Mouse (Mus musculus) embryonic facial prominence, embryonic 11.5 days (tissue): ENCODE data around the gene Hoxa2. TPM values are rescaled to one million over a fixed set of nuclear protein-coding genes. Genes with fewer than 3 reads are reported as not detected.

ENCODE experiments used
- ATAC-seq: fragments of 200-750 bp; cut with Nextera tagmentation; replicated peaks from 2 replicates; pipeline ENCODE4 v1.8.0; 2017; ENCODE audit warnings: low read depth; ENCODE audit not compliant: insufficient number of reproducible peaks, low FRiP score, low TSS enrichment
- DNase-seq: peaks from one replicate; pipeline ENCODE4 v3.0.0-alpha.2; 2015; ENCODE audit warnings: low spot score
- H3K27ac ChIP-seq: fragments of 300-500 bp; sonication (generic); replicated peaks from 2 replicates; pipeline ENCODE4 v1.5.1; 2014; ENCODE audit warnings: mild to moderate bottlenecking, low read depth, low read length, control low read depth
- H3K27me3 ChIP-seq: fragments of 300-500 bp; sonication (generic); 2 replicates; pipeline ENCODE4 v1.6.1; 2014; ENCODE audit warnings: mild to moderate bottlenecking, low read length, moderate library complexity, mixed read lengths; ENCODE audit not compliant: control insufficient read depth, insufficient read depth
- H3K36me3 ChIP-seq: fragments of 300-500 bp; sonication (generic); replicated peaks from 2 replicates; pipeline ENCODE4 v1.6.1; 2014; ENCODE audit warnings: low read depth, mild to moderate bottlenecking, low read length, moderate library complexity, mixed read lengths; ENCODE audit not compliant: control insufficient read depth, insufficient read depth
- H3K4me1 ChIP-seq: fragments of 300-500 bp; sonication (generic); 2 replicates; pipeline ENCODE4 v1.6.1; 2014; ENCODE audit warnings: low read length, mixed read lengths; ENCODE audit not compliant: control insufficient read depth, insufficient read depth
- H3K4me2 ChIP-seq: fragments of 300-500 bp; sonication (generic); 2 replicates; pipeline ENCODE4 v1.6.1; 2014; ENCODE audit warnings: low read depth, mild to moderate bottlenecking, control low read depth, low read length, moderate library complexity
- H3K4me3 ChIP-seq: fragments of 300-500 bp; sonication (generic); 2 replicates; pipeline ENCODE4 v1.5.1; 2014; ENCODE audit warnings: low read depth, low read length, control low read depth
- H3K9ac ChIP-seq: fragments of 300-500 bp; sonication (generic); replicated peaks from 2 replicates; pipeline ENCODE4 v1.6.1; 2014; ENCODE audit warnings: mild to moderate bottlenecking, control low read depth, low read length
- H3K9me3 ChIP-seq: fragments of 300-500 bp; sonication (generic); replicated peaks from 2 replicates; pipeline ENCODE4 v1.6.1; 2016; ENCODE audit warnings: mild to moderate bottlenecking, low read length, inconsistent platforms, mixed read lengths; ENCODE audit not compliant: control insufficient read depth
- WGBS: fragments of 180-500 bp; shearing (Covaris S2); extraction: QIAGEN DNeasy Blood & Tissue Kit; methylation state at CpG from one replicate; pipeline ENCODE4 v1.1.7; 2014; 5-methylcytosine and 5-hydroxymethylcytosine counted together
- polyA plus RNA-seq: library from polyadenylated mRNA; unstranded; fragments of >200 nt; fragmentation: Nextera tagmentation; extraction: Ambion mirVana; gene quantifications from 2 replicates; pipeline ENCODE4 v1.2.1, GENCODE M21; 2014

The Hoxa2 gene
- polyA plus RNA-seq, 1 experiment from 2014 or later: 24.1 TPM

GRCm38 (mm10) chr6:52197271-52197670 lies 32.6 kb upstream of the Hoxa2 start:
- no peak for DNase-seq
- Histone ChIP-seq H3K4me3 (no peak overlapping the region), H3K4me2 (no peak overlapping the region), H3K9ac (no peak overlapping the region), H3K36me3 (no peaks in the 10 kb centered on the region), H3K27ac (no peak overlapping the region), H3K27me3 (peaks cover 89% of the 10 kb centered on the region), H3K9me3 (no peaks in the 10 kb centered on the region), H3K4me1 (no peaks in the 10 kb centered on the region)
- ATAC-seq: no peak
- 2% methylated on average over 10 of the region's 10 CpGs for WGBS

- DNase-seq: no peak
- ATAC-seq: no peak
- Histone ChIP-seq H3K9me3 (no peaks in the 10 kb centered on the region), H3K4me2 (no peak overlapping the region), H3K36me3 (no peaks in the 10 kb centered on the region), H3K27ac (no peak overlapping the region), H3K9ac (no peak overlapping the region), H3K4me3 (no peak overlapping the region), H3K27me3 (peaks cover 90% of the 10 kb centered on the region), H3K4me1 (no peaks in the 10 kb centered on the region; the same call in 1 of the 2 replicates)
- WGBS: under 1% methylated on average over 9 of the region's 9 CpGs
Observed at GRCm38 (mm10) chr6:52196811-52197210, 32.2 kb upstream of the Hoxa2 start.

GRCm38 (mm10) chr6:52194690-52195089 lies 30.1 kb upstream of the Hoxa2 start:
- Histone ChIP-seq H3K27me3 (peaks cover 88% of the 10 kb centered on the region), H3K4me3 (no peak overlapping the region), H3K4me1 (peaks cover 2% of the 10 kb centered on the region; the same call in 1 of the 2 replicates), H3K36me3 (no peaks in the 10 kb centered on the region), H3K27ac (no peak overlapping the region), H3K9me3 (no peaks in the 10 kb centered on the region), H3K9ac (no peak overlapping the region), H3K4me2 (no peak overlapping the region)
- WGBS: 2% methylated on average over 10 of the region's 10 CpGs
- ATAC-seq: no peak
- DNase-seq: no peak

DNA sequence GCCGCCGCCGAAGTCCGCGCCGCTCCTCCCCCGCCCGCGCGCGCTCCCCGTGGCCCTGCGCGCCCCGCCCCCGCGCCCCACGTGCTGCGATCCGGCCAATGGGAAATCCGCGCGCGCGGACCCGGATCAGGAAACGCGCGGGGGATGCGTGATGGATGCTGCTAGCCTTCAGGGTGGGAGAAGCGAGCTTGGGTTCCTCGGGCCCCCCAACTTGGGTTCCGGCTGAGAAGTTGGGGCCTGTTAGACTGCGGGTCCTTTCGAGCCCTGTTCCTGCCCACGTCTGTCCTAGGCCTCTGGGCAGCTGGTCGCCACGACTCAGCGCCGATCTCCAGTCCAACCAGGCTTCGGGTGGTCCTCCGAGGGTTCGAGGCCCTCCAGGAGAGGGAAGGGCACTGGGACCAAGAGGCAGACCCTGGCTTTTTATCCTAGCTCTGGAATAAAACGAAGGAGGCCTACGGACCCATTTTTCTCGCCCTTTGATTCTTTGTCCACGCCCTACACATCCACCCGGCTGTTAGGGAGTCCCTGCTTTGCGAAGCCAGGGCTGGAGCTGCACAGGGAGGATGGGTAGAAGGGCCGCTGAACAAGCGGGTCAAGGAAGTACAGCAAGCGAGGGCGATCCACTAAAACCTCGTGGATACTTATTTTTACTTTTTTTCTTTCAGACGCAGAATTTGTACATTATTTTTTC lies 27.4 kb upstream of the Hoxa2 start:
- H3K27ac ChIP-seq: no peak overlapping the region
- peak; percentile 83 for DNase-seq
- peak overlapping the region; percentile 49 for H3K4me2 ChIP-seq
- no peak overlapping the region; the same call in 1 of the 2 replicates for H3K9ac ChIP-seq
- H3K27me3 ChIP-seq: peaks cover 88% of the 10 kb centered on the region
- no peak for ATAC-seq
- peaks cover 2% of the 10 kb centered on the region; the same call in 1 of the 2 replicates for H3K4me1 ChIP-seq
- WGBS: under 1% methylated on average over 43 of the region's 55 CpGs
- peak overlapping the region; percentile 29 for H3K4me3 ChIP-seq
- H3K36me3 ChIP-seq: no peaks in the 10 kb centered on the region
- H3K9me3 ChIP-seq: no peaks in the 10 kb centered on the region

GRCm38 (mm10) chr6:52190906-52191810 lies 26.5 kb upstream of the Hoxa2 start, which contains the start of gene Hoxa4:
TSS of gene Hoxa4 (minus strand) at chr6:52191753.
- H3K27ac ChIP-seq: no peak within 1 kb of the TSS

GRCm38 (mm10) chr6:52190410-52190809 lies 25.8 kb upstream of the Hoxa2 start:
- Histone ChIP-seq H3K36me3 (no peaks in the 10 kb centered on the region), H3K4me2 (no peak overlapping the region), H3K9ac (no peak overlapping the region), H3K27ac (no peak overlapping the region), H3K4me1 (peaks cover 2% of the 10 kb centered on the region; the same call in 1 of the 2 replicates), H3K4me3 (peak overlapping the region; percentile 29; the same call in 1 of the 2 replicates), H3K27me3 (peaks cover 91% of the 10 kb centered on the region), H3K9me3 (no peaks in the 10 kb centered on the region)
- under 1% methylated on average over 23 of the region's 23 CpGs for WGBS
- DNase-seq (no peak), ATAC-seq (no peak)

More at GRCm38 (mm10) chr6:52190906-52191810, 26.5 kb upstream of the Hoxa2 start, which contains the start of gene Hoxa4:
- H3K9ac ChIP-seq: no peak within 1 kb of the TSS; the same call in 1 of the 2 replicates
- WGBS: under 1% methylated on average over 68 of the region's 102 CpGs
- peak within 1 kb of the TSS; percentile 49 for H3K4me2 ChIP-seq
- DNase-seq (no peak), ATAC-seq (no peak)
- peaks cover 89% of the 10 kb centered on the region for H3K27me3 ChIP-seq
- peaks cover 2% of the 10 kb centered on the region; the same call in 1 of the 2 replicates for H3K4me1 ChIP-seq
- no peaks in the 10 kb centered on the region for H3K36me3 ChIP-seq
- H3K9me3 ChIP-seq: no peaks in the 10 kb centered on the region
- H3K4me3 ChIP-seq: peak within 1 kb of the TSS; percentile 29

DNA sequence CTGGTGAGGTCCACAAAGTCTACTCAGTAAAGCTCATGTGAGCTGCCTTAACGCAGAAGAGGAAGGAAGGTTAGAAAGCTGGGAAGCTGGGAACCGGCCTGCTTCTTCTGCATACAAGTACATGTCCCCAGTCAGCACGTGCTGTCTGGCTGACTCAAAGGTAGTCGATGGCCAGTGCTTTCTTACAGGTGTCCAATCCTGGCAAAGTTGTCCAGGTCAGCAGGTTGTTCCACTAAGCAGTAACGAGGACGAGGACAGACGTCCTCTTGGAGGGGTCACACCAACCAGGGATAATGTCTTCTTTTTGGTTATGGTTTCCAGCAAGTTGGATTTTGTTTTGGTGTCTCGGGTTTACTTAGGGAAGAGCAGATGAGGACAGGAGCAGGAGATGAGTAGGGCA lies 25.3 kb upstream of the Hoxa2 start:
- DNase-seq (no peak), ATAC-seq (no peak)
- H3K4me3 ChIP-seq: no peak overlapping the region
- H3K4me2 ChIP-seq: no peak overlapping the region
- H3K9ac ChIP-seq: no peak overlapping the region
- 7% methylated on average over 8 of the region's 8 CpGs for WGBS
- H3K4me1 ChIP-seq: peaks cover 2% of the 10 kb centered on the region; the same call in 1 of the 2 replicates
- peaks cover 93% of the 10 kb centered on the region for H3K27me3 ChIP-seq
- no peaks in the 10 kb centered on the region for H3K9me3 ChIP-seq
- H3K27ac ChIP-seq: no peak overlapping the region
- no peaks in the 10 kb centered on the region for H3K36me3 ChIP-seq
